Mouse (Mus musculus): ENCODE measurements around the gene Ctrl.
A peak's percentile ranks its signal among the peaks of the same experiment; 100 is the strongest.
"Not testable (repeated sequence)": the region's sequence is repeated elsewhere in the genome, so short reads cannot be mapped to it uniquely, and the experiment has no call there.

Ctrl gene

GRCm38 (mm10) chr8:105933762-105934161, at the start of gene Ctrl:
TSS of gene Ctrl (minus strand) at chr8:105933862.
- DNase-seq (ENCODE audit: low read depth, low spot score) = no peak

DNA sequence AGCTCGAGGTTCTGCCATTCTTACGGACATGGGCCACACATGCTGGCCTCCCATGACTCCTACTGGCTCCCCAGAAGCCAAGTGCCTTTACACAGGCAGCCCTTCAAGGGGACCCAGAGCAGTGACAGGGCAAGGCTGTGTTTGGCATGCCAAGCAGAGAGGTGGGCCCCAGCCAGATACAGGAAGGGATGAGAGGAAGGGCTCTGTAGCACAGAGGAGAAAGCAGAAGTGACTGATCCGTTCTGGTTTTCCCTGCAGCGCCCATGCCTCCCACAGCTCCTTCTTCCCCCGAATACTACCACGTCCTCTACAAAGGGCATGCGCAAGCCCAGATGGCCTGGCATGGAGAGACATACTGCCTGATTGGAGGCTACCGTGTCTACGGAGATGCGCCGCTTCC, 49.7 kb upstream of the Ctrl start:
- not testable (repeated sequence) for DNase-seq (ENCODE audit: low read depth, low spot score)

- no peak for DNase-seq (ENCODE audit: low read depth, low spot score)
Observed at GRCm38 (mm10) chr8:105981146-105981545, 47.5 kb upstream of the Ctrl start.

DNA sequence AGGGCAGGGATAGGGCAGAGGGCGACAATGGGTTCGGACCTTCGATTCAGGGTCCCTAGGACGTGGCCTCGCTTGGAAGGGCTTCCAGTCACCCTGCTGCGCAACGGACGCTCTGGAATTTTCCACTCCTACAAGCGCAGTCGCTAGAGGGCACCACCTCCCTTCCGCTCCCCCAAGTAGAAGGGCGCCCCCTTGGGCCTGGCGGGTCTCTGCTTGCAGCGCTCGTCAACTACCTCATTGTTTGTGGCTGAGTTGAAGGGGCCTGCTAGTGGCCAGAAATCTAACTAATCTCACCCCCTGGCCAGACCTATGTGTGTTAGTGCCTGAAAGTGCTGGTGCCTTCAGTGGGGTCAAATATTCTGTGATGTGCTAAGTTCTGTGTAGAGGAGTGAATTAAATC, 45.7 kb upstream of the Ctrl start, which contains the start of gene Dpep3:
Gene Dpep3 (minus strand): TSS at position 105 of the 400 bp plus-strand sequence.
- no peak for DNase-seq (ENCODE audit: low read depth, low spot score)

DNA sequence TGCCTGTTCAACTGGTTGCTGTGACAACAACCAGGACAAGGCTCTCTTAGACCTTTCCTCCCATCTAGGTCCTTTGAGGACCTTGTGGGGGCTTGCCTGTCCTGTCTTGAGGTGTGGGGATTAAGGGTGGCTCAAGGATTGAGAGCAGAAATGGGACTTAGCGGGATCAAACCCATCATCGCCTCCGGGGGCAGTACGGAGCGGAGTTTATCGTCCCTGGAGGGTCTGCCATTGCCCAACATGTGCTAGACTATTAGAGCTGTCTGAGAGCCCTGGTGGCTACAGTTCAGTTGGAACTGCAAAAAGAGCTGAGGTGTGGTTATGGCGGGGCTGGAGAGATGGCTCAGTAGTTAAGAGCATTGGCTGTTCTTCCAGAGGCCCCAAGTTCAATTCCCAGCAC, 41.7 kb upstream of the Ctrl start:
- no peak for DNase-seq (ENCODE audit: low read depth, low spot score)

DNA sequence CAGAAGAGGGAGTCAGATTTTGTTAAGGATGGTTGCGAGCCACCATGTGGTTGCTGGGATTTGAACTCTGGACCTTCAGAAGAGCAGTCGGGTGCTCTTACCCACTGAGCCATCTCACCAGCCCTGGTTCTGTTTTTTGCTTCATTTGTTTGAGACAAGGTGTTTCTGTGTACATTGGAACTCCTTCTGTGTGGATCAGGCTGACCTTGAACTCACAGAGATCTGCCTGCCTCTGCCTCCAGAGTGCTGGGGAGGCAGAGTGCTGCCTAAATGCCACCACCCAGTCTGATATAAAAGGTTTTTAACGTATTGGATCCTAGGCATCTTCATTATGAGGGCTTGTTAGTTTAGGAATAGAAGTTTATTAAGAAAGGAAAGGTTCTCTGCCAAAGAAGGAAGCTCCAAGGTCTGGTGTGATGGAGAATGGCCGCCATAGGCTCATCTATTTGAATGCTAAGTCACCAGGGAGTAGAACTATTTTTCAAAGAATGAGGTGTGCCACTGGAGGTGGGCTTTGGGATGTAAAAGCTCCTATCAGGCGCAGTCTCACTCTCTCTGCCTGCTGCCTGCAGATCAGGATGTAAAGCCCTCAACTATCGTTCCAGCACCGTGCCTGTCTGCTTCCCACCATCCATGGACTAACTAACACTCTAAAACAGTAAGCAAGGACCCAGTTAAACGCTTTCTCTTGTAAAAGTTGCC, 37.5 kb upstream of the Ctrl start:
- no peak for DNase-seq (ENCODE audit: low read depth, low spot score)

- no peak for DNase-seq (ENCODE audit: low read depth, low spot score)
Observed at GRCm38 (mm10) chr8:105969367-105969766, 35.7 kb upstream of the Ctrl start.

DNA sequence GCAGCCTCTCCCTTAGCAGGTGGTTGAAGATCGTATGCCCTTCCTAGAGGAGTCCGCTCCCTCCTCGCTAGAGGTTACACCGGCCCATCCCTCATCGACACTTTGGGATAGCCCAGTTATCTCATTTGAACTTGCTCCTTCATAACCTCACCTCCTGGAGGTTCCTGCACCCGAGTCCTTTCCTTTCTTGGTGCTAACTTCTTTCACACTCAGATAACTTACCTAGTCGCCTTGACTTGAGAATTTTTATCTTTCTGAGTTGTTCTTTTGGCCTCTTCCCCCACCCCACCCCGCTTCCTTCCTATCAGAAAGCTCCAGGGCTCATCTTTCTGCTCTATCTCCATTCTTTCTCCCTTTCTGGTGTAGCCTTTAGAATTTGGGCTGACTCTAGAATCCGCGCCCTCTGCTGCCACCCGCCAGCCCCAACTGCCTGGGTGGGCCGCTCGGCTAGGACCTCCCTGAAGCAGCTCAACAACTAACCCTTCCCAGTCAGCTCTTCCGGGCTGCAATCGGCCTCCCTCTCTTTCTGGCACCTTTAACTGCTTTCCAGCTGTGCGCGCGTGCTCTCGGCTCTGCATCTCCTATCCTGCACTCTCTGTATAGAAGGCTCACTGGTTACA, 33.1 kb upstream of the Ctrl start:
- DNase-seq (ENCODE audit: low read depth, low spot score) = no peak

DNA sequence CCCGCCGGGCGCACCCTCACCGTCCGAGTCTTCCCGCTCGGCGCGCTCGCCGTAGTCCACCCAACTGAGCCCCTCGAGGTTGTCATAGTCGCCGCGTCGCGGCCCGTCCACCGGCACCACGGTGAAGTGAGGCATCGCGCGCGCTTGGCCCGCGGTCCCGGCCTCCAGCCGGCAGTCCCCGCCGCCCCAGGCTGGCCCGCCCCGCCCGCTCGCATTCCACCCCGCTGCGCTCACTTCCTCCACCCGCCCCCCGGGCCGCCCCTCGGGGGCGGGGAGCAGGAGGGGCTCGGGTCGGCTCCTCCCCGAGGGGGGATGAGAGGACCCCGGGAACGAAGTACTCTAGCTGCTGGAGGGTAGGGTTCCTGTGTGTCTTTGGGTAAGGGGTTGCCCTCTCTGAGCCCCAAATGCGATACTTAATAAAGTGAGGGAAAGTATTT, 32.3 kb upstream of the Ctrl start, which contains the start of gene Slc12a4:
Gene Slc12a4 (minus strand): TSS at position 193 of the 437 bp plus-strand sequence.
- DNase-seq (ENCODE audit: low read depth, low spot score) = peak; percentile 28

DNA sequence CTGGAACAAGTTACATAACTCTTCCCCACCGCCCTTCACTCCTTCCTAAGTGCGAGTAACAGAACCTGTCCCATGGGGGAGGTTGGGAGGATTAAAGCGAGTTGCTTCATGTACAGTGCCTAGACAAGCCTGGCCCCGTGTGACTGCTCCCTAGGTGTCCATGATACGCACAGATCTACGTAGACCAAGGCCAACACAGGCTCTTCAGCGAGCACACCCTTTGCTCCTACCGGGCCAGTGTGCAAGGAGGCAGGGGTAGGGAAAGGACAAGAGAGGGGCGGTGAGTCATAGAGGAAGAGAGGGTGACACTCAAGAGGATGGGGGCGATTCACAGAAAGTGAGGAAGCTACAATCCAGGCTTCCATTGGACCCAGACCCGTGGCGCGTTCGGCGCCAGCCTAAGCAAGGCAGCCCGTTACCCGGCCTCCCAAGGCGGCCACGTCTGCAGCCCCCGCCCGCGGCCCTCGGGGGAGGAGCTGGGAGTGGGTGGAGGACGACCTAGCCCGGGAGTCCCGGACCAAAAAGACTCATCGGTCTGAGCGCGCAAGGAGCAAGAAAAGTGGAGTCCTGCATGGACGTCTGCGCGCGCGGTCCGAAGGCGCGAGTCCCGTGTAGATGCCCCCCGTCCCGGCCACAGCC, 31.7 kb upstream of the Ctrl start:
- peak; percentile 13 for DNase-seq (ENCODE audit: low read depth, low spot score)

GRCm38 (mm10) chr8:105964506-105965265, 31.0 kb upstream of the Ctrl start:
- DNase-seq (ENCODE audit: low read depth, low spot score) = no peak

DNA sequence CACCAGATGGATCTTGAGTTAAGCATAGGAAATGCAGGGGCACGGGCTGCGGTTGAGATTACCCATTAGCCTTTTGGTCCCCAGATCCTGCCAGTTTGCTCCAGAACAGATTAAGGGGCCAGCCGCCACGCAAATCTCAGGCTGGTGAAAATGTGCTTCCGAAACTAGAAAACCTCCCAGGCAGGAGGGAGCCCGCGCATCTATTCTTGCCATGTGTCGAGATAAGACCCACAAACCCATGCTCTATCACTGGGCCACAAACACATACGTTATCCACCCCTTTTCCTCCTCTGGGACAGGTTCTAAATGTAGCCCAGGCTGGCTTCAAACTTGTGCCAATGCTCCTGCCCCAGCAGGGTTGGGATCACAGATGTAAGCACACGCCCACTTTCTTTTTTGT, 27.9 kb upstream of the Ctrl start:
- no peak for DNase-seq (ENCODE audit: low read depth, low spot score)

DNA sequence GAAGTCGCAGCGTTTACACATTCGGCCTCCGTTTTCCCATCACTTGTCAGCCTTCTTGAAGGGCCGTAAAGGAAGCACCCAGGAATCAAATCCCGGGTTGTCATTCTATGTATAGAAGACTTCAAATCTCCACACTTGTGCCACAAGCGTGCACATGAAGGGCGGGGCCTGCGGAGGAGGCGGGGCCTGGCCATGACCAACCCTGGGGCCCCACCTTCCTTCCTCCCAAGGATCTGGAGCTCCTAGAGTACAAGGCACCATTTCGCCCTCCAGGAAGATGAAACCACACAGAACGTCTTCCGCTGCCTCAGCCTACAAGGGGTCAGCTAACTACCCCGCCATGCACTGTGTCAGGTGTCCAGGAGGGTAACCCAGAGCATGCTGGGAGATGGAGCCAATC, 27.4 kb upstream of the Ctrl start:
- no peak for DNase-seq (ENCODE audit: low read depth, low spot score)

GRCm38 (mm10) chr8:105959350-105959749, 25.7 kb upstream of the Ctrl start:
- peak; percentile 76 for DNase-seq (ENCODE audit: low read depth, low spot score)

DNA sequence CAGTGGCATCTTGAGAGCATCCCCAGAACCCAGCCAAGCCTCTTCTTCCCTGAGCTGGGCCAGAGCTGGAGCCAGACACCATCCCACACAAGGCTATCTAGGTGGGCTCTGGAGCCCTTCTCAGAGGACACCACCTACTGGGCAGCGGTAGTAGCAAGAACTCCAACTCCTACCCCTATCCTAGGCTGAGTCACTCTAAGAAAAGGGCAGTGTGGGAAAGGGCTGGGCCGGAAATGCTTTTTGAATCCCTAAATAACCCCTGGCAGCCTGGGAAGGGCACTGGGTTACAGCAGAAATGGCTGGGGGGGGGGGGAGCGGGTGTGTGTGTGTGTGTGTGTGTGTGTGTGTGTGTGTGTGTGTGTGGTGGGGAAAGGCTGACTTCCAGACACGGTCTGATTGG, 24.2 kb upstream of the Ctrl start:
- no peak for DNase-seq (ENCODE audit: low read depth, low spot score)

- DNase-seq (ENCODE audit: low read depth, low spot score) = no peak
Observed at GRCm38 (mm10) chr8:105956556-105956955, 22.9 kb upstream of the Ctrl start.

DNA sequence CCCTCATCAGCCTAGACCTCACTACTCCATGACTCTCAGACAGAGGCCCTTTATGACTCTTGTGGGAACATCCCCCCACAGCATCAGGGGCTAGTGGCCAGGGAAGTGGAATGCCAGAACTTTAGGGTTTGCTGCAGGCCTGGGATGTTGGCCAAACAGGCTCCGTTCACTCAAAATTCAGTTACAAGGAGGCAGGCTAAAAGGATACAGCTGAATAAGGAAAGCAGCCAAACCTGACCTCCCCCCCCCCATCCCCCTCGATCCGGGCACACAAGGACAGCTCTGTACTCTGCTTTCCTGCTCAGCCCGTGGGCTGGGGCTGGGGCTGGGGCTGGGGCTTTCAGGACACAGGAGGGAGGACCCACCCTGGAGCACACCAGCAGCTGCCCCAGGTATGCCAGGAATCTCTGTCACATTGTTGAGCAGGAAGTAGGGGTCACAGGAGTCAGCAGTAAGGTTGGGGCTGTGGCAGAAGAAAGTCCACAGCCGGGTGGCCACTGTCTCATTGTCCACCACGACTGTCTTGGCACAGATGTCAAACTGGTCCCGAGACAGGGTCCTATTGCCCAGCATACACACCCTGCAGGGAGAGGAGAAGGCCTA, 17.5 kb upstream of the Ctrl start:
- DNase-seq (ENCODE audit: low read depth, low spot score) = peak; percentile 72

DNA sequence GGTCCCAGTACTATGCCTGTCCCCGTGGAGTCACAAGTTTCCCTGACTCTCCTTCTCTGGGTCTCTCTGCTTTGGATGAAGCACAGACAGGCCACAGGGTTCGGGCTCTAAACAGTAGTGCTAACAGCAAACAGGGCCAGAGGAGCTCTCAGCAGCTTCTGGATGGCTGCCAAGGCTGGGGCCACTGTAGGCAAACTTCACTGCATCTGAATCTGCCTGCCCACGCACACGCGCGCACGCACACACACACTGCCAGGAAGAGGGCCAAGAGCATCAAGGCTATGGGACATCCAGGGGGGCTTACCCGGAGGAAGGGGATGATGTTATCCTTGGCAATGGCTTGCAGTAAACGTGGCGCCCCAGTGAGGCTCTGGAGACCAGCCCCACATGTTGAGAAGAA, 15.7 kb upstream of the Ctrl start:
- DNase-seq (ENCODE audit: low read depth, low spot score) = peak; percentile 70

DNA sequence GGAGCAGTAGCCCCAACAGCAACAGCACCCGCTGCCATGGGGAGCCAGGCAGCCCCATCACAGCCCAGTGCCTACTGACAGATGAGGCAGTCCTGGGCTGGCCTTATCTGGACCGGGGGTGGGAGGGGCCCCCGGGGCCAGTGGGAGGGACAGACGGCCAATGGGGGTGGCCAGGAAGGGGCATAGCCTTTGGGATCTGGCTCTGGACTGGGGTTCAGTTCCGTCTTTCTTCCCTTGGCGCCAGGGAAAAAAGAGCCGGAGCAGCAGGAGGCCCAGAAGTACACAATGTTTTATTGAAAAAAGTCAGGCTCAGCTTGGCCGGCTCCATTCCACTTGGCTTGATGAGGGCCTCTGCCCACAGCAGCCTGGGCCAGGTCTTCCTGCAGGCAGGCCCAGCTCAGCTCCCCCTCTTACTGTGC, 9.7 kb upstream of the Ctrl start, which contains the start of gene Lcat:
Gene Lcat (minus strand): TSS at position 62 of the 419 bp plus-strand sequence.
- DNase-seq (ENCODE audit: low read depth, low spot score) = peak; percentile 41

DNA sequence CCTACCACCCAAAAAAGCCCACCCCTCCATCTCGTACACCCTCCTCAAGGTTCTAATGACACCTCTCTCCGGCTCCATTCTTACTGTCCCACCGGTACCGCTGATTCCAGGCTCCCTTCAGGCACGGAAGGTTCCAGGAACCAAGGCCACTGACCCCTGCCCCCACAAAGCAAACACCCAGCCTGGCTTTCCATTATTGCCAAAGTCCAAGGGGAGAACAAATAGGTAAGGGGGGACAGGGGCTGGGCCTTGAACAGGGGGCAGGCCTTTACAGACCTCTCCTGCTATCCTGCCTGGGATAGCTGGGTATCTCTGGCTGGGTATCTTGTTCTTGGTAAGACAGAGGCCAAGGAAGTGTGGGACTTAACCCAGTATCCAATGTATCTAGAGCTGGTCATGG, 8.9 kb upstream of the Ctrl start:
- no peak for DNase-seq (ENCODE audit: low read depth, low spot score)

DNA sequence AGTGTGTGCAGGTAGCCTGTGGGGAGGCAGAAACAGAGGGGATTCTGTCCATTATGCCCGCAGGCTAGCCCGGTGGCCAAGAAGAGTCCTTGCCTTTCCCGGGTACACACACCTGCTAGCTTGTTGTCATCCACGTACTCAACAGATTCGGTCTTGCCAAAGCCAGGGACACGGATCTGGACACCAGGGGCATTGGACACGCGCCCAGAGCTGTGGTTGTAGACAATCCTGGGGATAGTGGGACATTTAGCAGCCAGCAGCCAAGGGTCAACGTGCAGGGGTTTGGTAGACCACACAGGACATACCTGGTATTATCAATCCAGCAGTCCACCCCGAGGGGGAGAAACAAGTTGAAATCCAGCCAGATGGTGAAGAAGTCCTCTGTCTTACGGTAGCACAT, 8.4 kb upstream of the Ctrl start:
- DNase-seq (ENCODE audit: low read depth, low spot score) = no peak

DNA sequence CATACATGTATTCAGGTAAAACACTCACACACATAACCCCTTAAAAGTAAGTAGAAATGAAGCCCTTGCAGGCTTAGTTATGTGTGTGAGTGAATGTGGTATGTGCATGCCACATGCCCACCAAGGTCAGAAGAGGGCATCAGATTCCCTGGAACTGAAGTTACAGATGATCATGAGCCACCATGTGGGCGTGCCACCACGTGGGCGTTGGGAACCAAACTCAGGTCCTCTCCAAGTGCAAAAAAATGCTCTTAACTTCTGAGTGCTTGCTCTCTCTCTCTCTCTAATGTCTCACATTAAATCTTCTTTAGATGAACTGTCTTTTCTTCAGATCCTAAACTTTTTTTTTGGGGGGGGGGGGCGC, 4.6 kb upstream of the Ctrl start, which contains the start of gene Psmb10:
Gene Psmb10 (minus strand): TSS at position 139 of the 364 bp plus-strand sequence.
- peak; percentile 64 for DNase-seq (ENCODE audit: low read depth, low spot score)
